Mouse (Mus musculus): ENCODE measurements around the gene Kynu.

GRCm38 (mm10) chr2:43728831-43729230 lies 173.7 kb downstream of the Kynu start:
- TF ChIP-seq CTCF (IDR thresholded peaks at IDR 0.05; ENCODE audit: insufficient read depth, low read depth, low read length), result no peak
- no peak for TF ChIP-seq POLR2A (IDR thresholded peaks at IDR 0.05; ENCODE audit: insufficient read depth, low read depth, low read length)

Data from olfactory bulb, adult 2 months (tissue).